Mouse (Mus musculus) neural tube, embryonic 15.5 days (tissue): ENCODE data around the gene Sh3pxd2a. TPM values are rescaled to one million over a fixed set of nuclear protein-coding genes. Genes with fewer than 3 reads are reported as not detected.

Experiments used
- ATAC-seq: fragments of 200-750 bp; cut with Nextera tagmentation; 2 replicates; pipeline ENCODE4 v1.8.0; 2017; ENCODE audit warnings: mild to moderate bottlenecking, moderate TSS enrichment, moderate library complexity; ENCODE audit not compliant: low FRiP score
- H3K27ac ChIP-seq: fragments of 300-500 bp; sonication (generic); replicated peaks from 2 replicates; pipeline ENCODE4 v1.5.1; 2015; ENCODE audit warnings: mild to moderate bottlenecking, inconsistent platforms
- H3K27me3 ChIP-seq: fragments of 300-500 bp; sonication (generic); replicated peaks from 2 replicates; pipeline ENCODE4 v1.6.1; 2015; ENCODE audit warnings: inconsistent platforms
- H3K36me3 ChIP-seq: fragments of 300-500 bp; sonication (generic); 2 replicates; pipeline ENCODE4 v1.6.1; 2015; ENCODE audit warnings: inconsistent platforms
- H3K4me1 ChIP-seq: fragments of 300-500 bp; sonication (generic); 2 replicates; pipeline ENCODE4 v1.6.1; 2015; ENCODE audit warnings: inconsistent platforms
- H3K4me2 ChIP-seq: fragments of 300-500 bp; sonication (generic); 2 replicates; pipeline ENCODE4 v1.6.1; 2015; ENCODE audit warnings: inconsistent platforms, mild to moderate bottlenecking, moderate library complexity
- H3K4me3 ChIP-seq: fragments of 300-500 bp; sonication (generic); replicated peaks from 2 replicates; pipeline ENCODE4 v1.5.1; 2015; ENCODE audit warnings: mild to moderate bottlenecking, inconsistent platforms
- H3K9ac ChIP-seq: fragments of 300-500 bp; sonication (generic); replicated peaks from 2 replicates; pipeline ENCODE4 v1.6.1; 2015; ENCODE audit warnings: mild to moderate bottlenecking, inconsistent platforms
- H3K9me3 ChIP-seq: fragments of 300-500 bp; sonication (generic); replicated peaks from 2 replicates; pipeline ENCODE4 v1.6.1; 2016; ENCODE audit warnings: inconsistent platforms
- WGBS: fragments of 180-500 bp; shearing (Covaris S2); methylation state at CpG from one replicate; pipeline ENCODE4 v1.1.7; 2015; ENCODE audit warnings: mixed read lengths; 5-methylcytosine and 5-hydroxymethylcytosine counted together
- microRNA-seq: library from miRNA; unstranded; fragments of <30 nt; microRNA quantifications from one replicate; pipeline ENCODE4, GENCODE M21; 2017
- polyA plus RNA-seq: library from polyadenylated mRNA; unstranded; fragments of >200 nt; fragmentation: Nextera tagmentation; extraction: Ambion mirVana; gene quantifications from 2 replicates; pipeline ENCODE4 v1.2.1, GENCODE M21; 2015

Sh3pxd2a gene
- polyA plus RNA-seq, 1 experiment from 2014 or later, result 2.2 TPM

GRCm38 (mm10) chr19:47210432-47210831 lies 253.8 kb downstream of the Sh3pxd2a start:
- Histone ChIP-seq H3K4me3 (no peak overlapping the region), H3K27ac (no peak overlapping the region), H3K9me3 (no peaks in the 10 kb centered on the region), H3K4me2 (no peak overlapping the region), H3K9ac (no peak overlapping the region), H3K27me3 (no peaks in the 10 kb centered on the region), H3K4me1 (peaks cover 12% of the 10 kb centered on the region), H3K36me3 (no peaks in the 10 kb centered on the region)
- 88% methylated on average over 4 of the region's 4 CpGs for WGBS
- no peak for ATAC-seq

Small RNA genes lying within 50 kb of the gene (microRNA-seq; reads per million reads assigned to microRNA genes)
- gene Mir6995, result not detected

Other genes with a start within 250 kb of the Sh3pxd2a start
- gene Stn1, start 73.1 kb upstream of the Sh3pxd2a start, polyA plus RNA-seq, result 27.2 and 31.9 TPM in 2 replicates
- gene Slk, start 115.3 kb upstream of the Sh3pxd2a start, polyA plus RNA-seq, result 5.5 and 7.3 TPM in 2 replicates
- 0.23 and 0.36 TPM in 2 replicates for gene Col17a1, start 227.7 kb upstream of the Sh3pxd2a start, polyA plus RNA-seq